Mouse (Mus musculus) liver, embryonic 14.5 days (tissue): ENCODE results near the gene Figla.

Experiments used
- CTCF ChIP-seq: IDR thresholded peaks from 2 replicates; pipeline ENCODE4 v1.5.1; 2016; ENCODE audit warnings: antibody characterized with exemption, low read depth, control low read depth
- EP300 ChIP-seq: IDR thresholded peaks from 2 replicates; pipeline ENCODE4 v1.6.1; 2016; ENCODE audit warnings: antibody characterized with exemption, low read depth

- TF ChIP-seq CTCF (no peak), EP300 (no peak)
These were observed 46.1 kb upstream of the Figla start for GRCm38 (mm10) chr6:85969889-85970288.
